Mouse (Mus musculus) lung, adult 2 months (tissue): ENCODE measurements around the gene Trip12.

Experiments used
- CTCF ChIP-seq: fragments of 200-500 bp; IDR thresholded peaks from 2 replicates; pipeline ENCODE4 v1.5.1; 2011; ENCODE audit warnings: mild to moderate bottlenecking, low read length, control low read depth; ENCODE audit not compliant: insufficient read depth
- POLR2A ChIP-seq: fragments of 200-500 bp; IDR thresholded peaks from 2 replicates; pipeline ENCODE4 v1.6.1; 2011; ENCODE audit warnings: low read depth, mild to moderate bottlenecking, control low read depth, low read length, borderline replicate concordance; ENCODE audit errors: extremely low read depth

DNA sequence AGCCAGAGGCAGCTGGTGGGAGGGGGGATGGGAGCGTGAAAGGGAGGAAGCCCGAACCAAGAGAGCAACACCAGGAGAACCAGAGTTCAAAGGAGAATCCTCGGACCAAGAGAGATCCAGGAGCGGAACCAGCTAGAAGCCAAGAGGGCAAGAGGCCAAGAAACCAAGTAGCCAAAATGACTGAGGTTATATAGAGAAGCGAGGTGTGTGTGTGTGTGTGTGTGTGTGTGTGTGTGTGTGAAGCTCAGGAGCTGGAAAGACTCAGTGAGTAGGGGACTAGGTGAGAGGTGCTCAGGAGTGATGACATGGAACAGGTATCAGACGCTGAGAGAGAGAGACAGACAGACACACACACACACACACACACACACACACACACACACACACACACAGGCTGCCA, 30.8 kb upstream of the Trip12 start:
- no peak for TF ChIP-seq POLR2A
- TF ChIP-seq CTCF = no peak
